Mouse (Mus musculus): ENCODE data around the gene Il20rb.

DNA sequence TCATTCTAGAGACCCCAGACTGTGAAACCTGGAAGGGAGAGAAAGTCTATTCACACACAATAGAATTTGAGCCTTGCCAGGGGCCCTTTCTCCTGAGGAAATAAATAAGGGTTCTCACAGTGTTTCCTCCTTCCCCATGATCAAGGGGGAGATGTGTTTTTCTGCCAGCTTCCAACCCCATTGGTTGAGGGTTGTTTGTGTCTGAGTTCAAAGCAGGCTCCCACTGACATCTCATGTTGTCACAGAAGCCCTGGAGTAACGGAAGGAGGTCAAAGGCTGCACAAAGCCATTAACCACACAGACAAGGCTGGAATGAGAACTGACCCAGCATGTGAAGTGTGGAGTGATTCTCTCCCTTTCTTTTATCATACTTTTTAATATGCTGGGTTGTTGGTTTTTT is 69.8 kb downstream of the Il20rb start:
- TF ChIP-seq POLR2A (IDR thresholded peaks at IDR 0.05; ENCODE audit: insufficient read depth, low read depth, low read length) (no peak), EP300 (IDR thresholded peaks at IDR 0.05; ENCODE audit: insufficient read depth, low read depth, low read length) (no peak), CTCF (IDR thresholded peaks at IDR 0.05) (no peak)

All from heart, adult 2 months (tissue).